Mouse (Mus musculus) kidney, adult 2 months (tissue): ENCODE measurements at regions not wholly inside any gene's neighbourhood (a gene's known extent, or its start where the extent isn't known, plus 50 kb on each side); places are given as distances from the start of the nearest gene placed in this dataset.

ENCODE experiments used
- CTCF ChIP-seq: fragments of 200-500 bp; conservative IDR thresholded peaks from 2 replicates; pipeline ENCODE4 v1.5.1; 2011; ENCODE audit warnings: low read depth, mild to moderate bottlenecking, control low read depth, low read length, moderate library complexity, mixed read lengths; ENCODE audit not compliant: insufficient read depth, insufficient read length
- POLR2A ChIP-seq: fragments of 200-500 bp; IDR thresholded peaks from one replicate; pipeline ENCODE4 v1.6.1; 2011; ENCODE audit warnings: low read depth, low read length, control low read depth

DNA sequence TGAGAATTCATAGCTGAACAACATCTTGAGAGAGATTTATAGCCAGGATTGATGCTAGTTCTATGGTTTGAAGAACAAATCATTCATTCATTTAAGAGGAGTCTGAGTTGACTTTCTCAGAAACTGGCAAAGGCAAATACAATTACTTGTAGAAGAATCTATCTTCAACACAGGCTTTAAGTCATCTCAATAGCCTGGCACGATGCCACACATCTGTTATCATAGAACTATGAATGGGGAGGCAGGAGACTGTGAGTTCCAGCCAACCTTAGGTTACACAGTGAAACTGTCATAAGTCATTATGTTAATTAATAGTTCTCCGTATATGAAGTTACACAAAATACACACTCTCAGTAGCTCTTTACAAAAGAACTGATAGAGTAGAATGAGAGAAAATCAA, 231.9 kb upstream of the Impg1 start:
- no peak for TF ChIP-seq CTCF
- TF ChIP-seq POLR2A = no peak
